Mouse (Mus musculus) Patski (cell line): Measurements from ENCODE around the gene Mlph. TPM values are rescaled to one million over a fixed set of nuclear protein-coding genes. Genes with fewer than 3 reads are reported as not detected.

Experiments used
- ATAC-seq: fragments of 100-300 bp; one replicate; pipeline ENCODE4 v1.8.0; 2021
- CTCF ChIA-PET: fragments of 350-600 bp; sonication (Branson Sonifier 250); formaldehyde crosslinking; loops from one replicate; lab custom pipeline; 2022; ENCODE audit warnings: inconsistent platforms; lab: Charles Lee
- POLR2A ChIA-PET: fragments of 350-600 bp; sonication (Branson Sonifier 250); formaldehyde crosslinking; loops from one replicate; lab custom pipeline; 2022; ENCODE audit warnings: antibody characterized with exemption, inconsistent platforms; lab: Charles Lee
- DNase-seq: peaks from one replicate; pipeline ENCODE4 v3.0.0-alpha.2; 2011; ENCODE audit warnings: low read depth, low spot score
- H3K27me3 ChIP-seq: fragments of 371-371 bp; one replicate; pipeline ENCODE4 v1.5.1; 2021
- CTCF ChIP-seq: fragments of 100-300 bp; IDR thresholded peaks from one replicate; pipeline ENCODE4 v1.5.1; 2021
- in situ Hi-C: fragments of 300-500 bp; cut with MboI; formaldehyde crosslinking; loops from 3 replicates; pipeline ENCODE4 v1.11.1; 2018; ENCODE audit warnings: low pct_unique_long_range_greater_than_20kb, mixed read lengths
- polyA plus RNA-seq: library from polyadenylated mRNA; unstranded; gene quantifications from one replicate; pipeline ENCODE4 v1.2.3, GENCODE M21; 2021

Gene Mlph
- polyA plus RNA-seq, 1 experiment from 2014 or later = 0.03 TPM

- no peak for TF ChIP-seq CTCF
- CTCF ChIA-PET = interaction anchor here (3.3 to 4.0 kb wide), 2 partner anchors 62 to 122 kb away, joined by 12 to 36 read pairs; no protein-coding TSS in a partner anchor
Observed at GRCm38 (mm10) chr1:90975960-90976359, 61.1 kb downstream of the Mlph start.

DNA sequence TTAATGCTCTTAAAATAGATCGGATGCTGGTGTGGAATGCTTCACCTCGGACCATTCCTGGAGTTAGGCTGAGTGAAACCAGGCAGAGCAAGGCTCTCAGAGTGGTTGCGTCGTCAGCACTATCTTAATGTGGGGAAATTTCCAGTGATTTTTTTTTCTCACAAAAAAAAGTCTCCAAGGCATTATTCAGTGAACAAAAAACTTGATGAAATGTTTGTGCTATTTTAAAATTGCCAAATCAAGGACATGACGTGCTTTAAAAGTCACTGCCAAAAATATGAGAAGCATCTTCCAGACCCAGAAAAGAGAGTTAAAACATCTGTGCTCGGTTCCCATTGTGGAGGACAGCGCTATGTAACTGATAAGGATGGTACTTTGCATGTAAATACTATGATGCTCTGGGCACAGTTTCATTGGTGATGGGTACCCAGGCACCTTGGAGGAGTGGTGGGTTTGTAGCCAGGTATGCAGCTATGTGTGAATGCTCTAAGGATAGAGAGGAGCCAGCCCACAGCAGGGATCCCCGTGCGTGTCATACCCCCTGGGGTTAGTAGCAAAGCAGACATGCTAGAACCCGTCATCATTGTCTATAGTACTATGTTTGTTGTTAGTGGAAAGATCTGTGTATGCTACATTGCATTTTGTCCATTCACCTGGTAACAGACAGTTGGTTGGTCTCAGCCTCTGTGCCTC is 65.9 kb downstream of the Mlph start:
- H3K27me3 ChIP-seq = no peaks in the 10 kb centered on the region
- POLR2A ChIA-PET = interaction anchor here (0.6 to 1.1 kb wide), 4 partner anchors 13 to 116 kb away, joined by 3 to 5 read pairs (median 4); partner anchors contain the start of gene Lrrfip1
- in situ Hi-C loops = no loop called here
- CTCF ChIA-PET = interaction anchor here (1.6 kb wide), 1 partner anchor 36 kb away, joined by 3 read pairs; no protein-coding TSS in a partner anchor
- TF ChIP-seq CTCF = no peak
- peak; percentile 71 for DNase-seq
- ATAC-seq = no peak

More at GRCm38 (mm10) chr1:90975960-90976359, 61.1 kb downstream of the Mlph start:
- POLR2A ChIA-PET = interaction anchor here (1.0 kb wide), 1 partner anchor 126 kb away, joined by 3 read pairs; no protein-coding TSS in a partner anchor
- no peak for DNase-seq
- no peaks in the 10 kb centered on the region for H3K27me3 ChIP-seq
- no peak for ATAC-seq
- in situ Hi-C loops = loop anchor here (10.0 kb wide), 3 partner anchors 199 to 399 kb away; partner anchors contain the start of gene Ramp1

GRCm38 (mm10) chr1:90981346-90981745 is 66.5 kb downstream of the Mlph start:
- no peaks in the 10 kb centered on the region for H3K27me3 ChIP-seq
- POLR2A ChIA-PET = interaction anchor here (0.8 kb wide), 1 partner anchor 17 kb away, joined by 3 read pairs; the partner anchor contains the start of gene Lrrfip1
- ATAC-seq (no peak), DNase-seq (no peak)
- CTCF ChIA-PET = no interaction called here
- no peak for TF ChIP-seq CTCF
- in situ Hi-C loops = no loop called here

- CTCF ChIA-PET = interaction anchor here (0.9 to 1.3 kb wide), 2 partner anchors 10 to 21 kb away, joined by 3 read pairs; no protein-coding TSS in a partner anchor
- ATAC-seq (no peak), DNase-seq (no peak)
- in situ Hi-C loops = no loop called here
- POLR2A ChIA-PET = no interaction called here
- TF ChIP-seq CTCF = no peak
- H3K27me3 ChIP-seq = no peaks in the 10 kb centered on the region
Observed at GRCm38 (mm10) chr1:90995916-90996315, 81.0 kb downstream of the Mlph start.

GRCm38 (mm10) chr1:90997136-90997535 is 82.3 kb downstream of the Mlph start:
- no peak for TF ChIP-seq CTCF
- ChIA-PET POLR2A (interaction anchor here (0.9 to 1.4 kb wide), 3 partner anchors 13 to 28 kb away, joined by 3 read pairs; no protein-coding TSS in a partner anchor), CTCF (interaction anchor here (1.3 kb wide), 1 partner anchor 22 kb away, joined by 3 read pairs; no protein-coding TSS in a partner anchor)
- DNase-seq (no peak), ATAC-seq (no peak)
- no peaks in the 10 kb centered on the region for H3K27me3 ChIP-seq
- in situ Hi-C loops = no loop called here

GRCm38 (mm10) chr1:90997641-90998040 is 82.8 kb downstream of the Mlph start:
- POLR2A ChIA-PET = interaction anchor here (0.9 to 1.6 kb wide), 5 partner anchors 11 to 27 kb away, joined by 3 to 14 read pairs (median 3); no protein-coding TSS in a partner anchor
- in situ Hi-C loops = no loop called here
- ATAC-seq (no peak), DNase-seq (no peak)
- H3K27me3 ChIP-seq = no peaks in the 10 kb centered on the region
- CTCF ChIA-PET = interaction anchor here (0.9 kb wide), 1 partner anchor 70 kb away, joined by 3 read pairs; no protein-coding TSS in a partner anchor
- TF ChIP-seq CTCF = no peak

DNA sequence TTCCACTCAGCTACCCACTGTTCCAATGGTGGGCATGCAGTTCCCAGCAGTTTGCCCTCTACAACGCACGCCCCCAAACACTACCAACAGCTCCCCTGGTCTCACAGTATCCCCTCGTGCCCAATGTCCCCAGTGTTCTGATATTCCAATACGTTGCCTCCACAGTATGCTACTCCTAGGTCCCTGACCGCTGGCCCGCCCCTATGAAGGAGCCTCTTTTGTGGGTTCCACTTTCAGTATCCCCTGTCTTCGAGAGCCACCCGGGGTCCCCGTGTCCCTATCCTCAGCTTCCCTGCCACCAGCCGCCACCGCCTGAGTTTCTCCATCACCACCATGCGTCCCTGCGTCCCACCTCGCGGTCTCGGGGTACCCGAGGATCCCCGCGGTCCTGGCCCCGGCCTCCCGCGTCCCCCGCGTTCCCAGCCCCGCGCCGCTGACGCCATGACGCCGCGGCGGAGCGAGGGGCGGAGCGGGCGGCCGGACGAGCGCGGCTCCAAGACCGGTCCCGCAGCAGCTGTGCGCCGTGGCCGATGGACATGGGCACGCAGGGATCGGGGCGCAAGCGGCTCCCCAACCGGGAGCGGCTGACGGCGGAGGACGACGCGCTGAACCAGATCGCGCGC is 83.5 kb downstream of the Mlph start, which contains the start of gene Lrrfip1:
TSS of gene Lrrfip1 (plus strand) at position 470 of the 623 bp plus-strand sequence.
- ATAC-seq (peak; percentile 44), DNase-seq (no peak)
- POLR2A ChIA-PET = interaction anchor here (0.8 to 1.6 kb wide), 7 partner anchors 10 to 88 kb away, joined by 3 to 14 read pairs (median 3); no protein-coding TSS in a partner anchor
- H3K27me3 ChIP-seq = no peaks in the 10 kb centered on the region
- in situ Hi-C loops = no loop called here
- CTCF ChIA-PET = interaction anchor here (0.9 kb wide), 1 partner anchor 69 kb away, joined by 3 read pairs; no protein-coding TSS in a partner anchor
- TF ChIP-seq CTCF = no peak

- POLR2A ChIA-PET = interaction anchor here (0.8 to 1.6 kb wide), 6 partner anchors 9 to 87 kb away, joined by 3 to 14 read pairs (median 4); no protein-coding TSS in a partner anchor
- in situ Hi-C loops = no loop called here
- CTCF ChIA-PET = interaction anchor here (1.1 kb wide), 1 partner anchor 11 kb away, joined by 3 read pairs; no protein-coding TSS in a partner anchor
- TF ChIP-seq CTCF = no peak
- peak; percentile 52 for ATAC-seq
- H3K27me3 ChIP-seq = no peaks in the 10 kb centered on the region
- DNase-seq = no peak
Observed at GRCm38 (mm10) chr1:90998891-90999611, 84.2 kb downstream of the Mlph start.

DNA sequence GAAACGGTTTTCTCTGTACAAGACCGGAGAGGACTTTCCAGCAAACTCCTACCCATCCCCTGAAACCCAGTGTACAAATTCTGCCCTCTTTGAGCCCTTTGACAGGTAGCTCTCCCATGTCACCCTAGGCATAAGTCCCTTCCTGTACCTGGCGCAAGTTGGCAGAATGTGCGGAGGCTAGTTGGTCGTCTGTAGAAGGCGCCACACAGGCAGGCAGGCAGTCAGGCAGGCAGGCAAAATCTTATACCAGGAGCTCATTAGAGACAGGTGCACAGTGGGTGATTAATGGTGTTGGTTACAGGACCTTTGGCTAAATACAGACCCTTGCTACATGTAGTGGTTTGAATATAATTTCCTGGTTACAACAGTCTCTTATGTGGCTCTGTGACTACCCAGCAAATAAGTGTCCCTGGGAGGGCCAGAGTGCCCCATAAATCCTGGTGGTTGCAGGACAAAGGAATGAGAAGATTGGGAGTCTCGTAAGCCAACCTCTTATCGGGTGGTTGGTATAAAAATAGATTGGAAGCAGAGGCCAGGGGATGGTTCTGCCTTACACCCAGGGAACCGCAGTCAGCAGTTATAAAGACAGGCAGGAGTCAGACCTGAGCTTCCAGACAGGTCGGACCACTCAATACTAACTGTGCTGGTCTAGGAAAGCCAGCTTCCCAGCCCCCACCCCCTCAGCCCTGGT is 85.2 kb downstream of the Mlph start:
- ChIA-PET CTCF (interaction anchor here (1.1 kb wide), 1 partner anchor 10 kb away, joined by 3 read pairs; no protein-coding TSS in a partner anchor), POLR2A (no interaction called here)
- DNase-seq (no peak), ATAC-seq (no peak)
- in situ Hi-C loops = no loop called here
- no peak for TF ChIP-seq CTCF
- H3K27me3 ChIP-seq = no peaks in the 10 kb centered on the region

Other genes starting within 250 kb of the Mlph start
- 0.13 TPM for gene Col6a3, start 71.1 kb upstream of the Mlph start, polyA plus RNA-seq
- not detected for gene Prlh, start 38.0 kb downstream of the Mlph start, polyA plus RNA-seq
- 1.3 TPM for gene Rab17, start 54.6 kb downstream of the Mlph start, polyA plus RNA-seq
- 126 TPM for gene Lrrfip1, start 83.7 kb downstream of the Mlph start, polyA plus RNA-seq
- 0.03 TPM for gene Rbm44, start 230.0 kb downstream of the Mlph start, polyA plus RNA-seq